Mouse (Mus musculus): ENCODE results near the gene Slc29a2.

Gene Slc29a2

GRCm38 (mm10) chr19:5058801-5059771 lies 35.4 kb downstream of the Slc29a2 start:
- H3K36me3 ChIP-seq (ENCODE audit: insufficient read depth, low read length) = peaks cover 17% of the 10 kb centered on the region
- TF ChIP-seq CTCF (conservative IDR thresholded peaks at IDR 0.05; ENCODE audit: low read length) (no peak), NANOG (IDR thresholded peaks at IDR 0.05; ENCODE audit: borderline replicate concordance, low read length) (no peak), POU5F1 (IDR thresholded peaks at IDR 0.05; ENCODE audit: borderline replicate concordance, low read length) (no peak)
- H3K4me3 ChIP-seq (replicated peaks; ENCODE audit: low read length) = peak overlapping the region; percentile 61
- peaks cover 79% of the 10 kb centered on the region for H3K4me1 ChIP-seq (replicated peaks; ENCODE audit: low read depth, low read length)
- H3K9me3 ChIP-seq (ENCODE audit: low read length) = no peaks in the 10 kb centered on the region
- peaks cover 6% of the 10 kb centered on the region; the same call in 1 of the 2 replicates for H3K27me3 ChIP-seq (ENCODE audit: insufficient read depth, low read length)

GRCm38 (mm10) chr19:5060365-5061330 lies 37.0 kb downstream of the Slc29a2 start:
- no peak for TF ChIP-seq NANOG (IDR thresholded peaks at IDR 0.05; ENCODE audit: borderline replicate concordance, low read length)
- TF ChIP-seq CTCF (conservative IDR thresholded peaks at IDR 0.05; ENCODE audit: low read length) = no peak
- TF ChIP-seq POU5F1 (IDR thresholded peaks at IDR 0.05; ENCODE audit: borderline replicate concordance, low read length) = no peak
- Histone ChIP-seq H3K36me3 (ENCODE audit: insufficient read depth, low read length) (peaks cover 1% of the 10 kb centered on the region; the same call in 1 of the 2 replicates), H3K9me3 (ENCODE audit: low read length) (no peaks in the 10 kb centered on the region), H3K27me3 (ENCODE audit: insufficient read depth, low read length) (0 out of 2 replicates have a peak, but pooled peaks cover 6% of the 10 kb centered on the region), H3K4me3 (replicated peaks; ENCODE audit: low read length) (peak overlapping the region; percentile 17; the same call in 1 of the 2 replicates), H3K4me1 (replicated peaks; ENCODE audit: low read depth, low read length) (peaks cover 91% of the 10 kb centered on the region)

- TF ChIP-seq NANOG (IDR thresholded peaks at IDR 0.05; ENCODE audit: borderline replicate concordance, low read length) = no peak
- TF ChIP-seq POU5F1 (IDR thresholded peaks at IDR 0.05; ENCODE audit: borderline replicate concordance, low read length) = no peak
- no peak for TF ChIP-seq CTCF (conservative IDR thresholded peaks at IDR 0.05; ENCODE audit: low read length)
- Histone ChIP-seq H3K4me3 (replicated peaks; ENCODE audit: low read length) (peak overlapping the region; percentile 41; the same call in 1 of the 2 replicates), H3K4me1 (replicated peaks; ENCODE audit: low read depth, low read length) (peaks cover 81% of the 10 kb centered on the region), H3K27me3 (ENCODE audit: insufficient read depth, low read length) (peaks cover 12% of the 10 kb centered on the region), H3K36me3 (ENCODE audit: insufficient read depth, low read length) (no peaks in the 10 kb centered on the region), H3K9me3 (ENCODE audit: low read length) (no peaks in the 10 kb centered on the region)
Observed at GRCm38 (mm10) chr19:5062041-5062440, 38.4 kb downstream of the Slc29a2 start.

GRCm38 (mm10) chr19:5062446-5062845 lies 38.8 kb downstream of the Slc29a2 start:
- Histone ChIP-seq H3K9me3 (ENCODE audit: low read length) (no peaks in the 10 kb centered on the region), H3K4me3 (replicated peaks; ENCODE audit: low read length) (peak overlapping the region; percentile 41; the same call in 1 of the 2 replicates), H3K27me3 (ENCODE audit: insufficient read depth, low read length) (peaks cover 16% of the 10 kb centered on the region), H3K4me1 (replicated peaks; ENCODE audit: low read depth, low read length) (peaks cover 81% of the 10 kb centered on the region), H3K36me3 (ENCODE audit: insufficient read depth, low read length) (no peaks in the 10 kb centered on the region)
- no peak for TF ChIP-seq NANOG (IDR thresholded peaks at IDR 0.05; ENCODE audit: borderline replicate concordance, low read length)
- TF ChIP-seq CTCF (conservative IDR thresholded peaks at IDR 0.05; ENCODE audit: low read length) = no peak
- TF ChIP-seq POU5F1 (IDR thresholded peaks at IDR 0.05; ENCODE audit: borderline replicate concordance, low read length) = no peak

- Histone ChIP-seq H3K4me1 (replicated peaks; ENCODE audit: low read depth, low read length) (peaks cover 76% of the 10 kb centered on the region), H3K9me3 (ENCODE audit: low read length) (no peaks in the 10 kb centered on the region), H3K27me3 (ENCODE audit: insufficient read depth, low read length) (peaks cover 40% of the 10 kb centered on the region), H3K36me3 (ENCODE audit: insufficient read depth, low read length) (no peaks in the 10 kb centered on the region), H3K4me3 (replicated peaks; ENCODE audit: low read length) (no peak overlapping the region)
- TF ChIP-seq NANOG (IDR thresholded peaks at IDR 0.05; ENCODE audit: borderline replicate concordance, low read length) (no peak), CTCF (conservative IDR thresholded peaks at IDR 0.05; ENCODE audit: low read length) (no peak), POU5F1 (IDR thresholded peaks at IDR 0.05; ENCODE audit: borderline replicate concordance, low read length) (no peak)
Observed at GRCm38 (mm10) chr19:5065104-5065503, 41.4 kb downstream of the Slc29a2 start.

GRCm38 (mm10) chr19:5067040-5067799 lies 43.6 kb downstream of the Slc29a2 start:
- Histone ChIP-seq H3K27me3 (ENCODE audit: insufficient read depth, low read length) (peaks cover 51% of the 10 kb centered on the region), H3K4me1 (replicated peaks; ENCODE audit: low read depth, low read length) (peaks cover 73% of the 10 kb centered on the region), H3K4me3 (replicated peaks; ENCODE audit: low read length) (peak overlapping the region; percentile 79), H3K9me3 (ENCODE audit: low read length) (no peaks in the 10 kb centered on the region), H3K36me3 (ENCODE audit: insufficient read depth, low read length) (no peaks in the 10 kb centered on the region)
- TF ChIP-seq POU5F1 (IDR thresholded peaks at IDR 0.05; ENCODE audit: borderline replicate concordance, low read length) (no peak), NANOG (IDR thresholded peaks at IDR 0.05; ENCODE audit: borderline replicate concordance, low read length) (no peak), CTCF (conservative IDR thresholded peaks at IDR 0.05; ENCODE audit: low read length) (no peak)

GRCm38 (mm10) chr19:5067867-5068569 lies 44.4 kb downstream of the Slc29a2 start, which contains the start of gene Cd248:
TSS of gene Cd248 (plus strand) at chr19:5068078.
- Histone ChIP-seq H3K36me3 (ENCODE audit: insufficient read depth, low read length) (no peaks in the 10 kb centered on the region), H3K9me3 (ENCODE audit: low read length) (no peaks in the 10 kb centered on the region), H3K27me3 (ENCODE audit: insufficient read depth, low read length) (peaks cover 51% of the 10 kb centered on the region), H3K4me1 (replicated peaks; ENCODE audit: low read depth, low read length) (peaks cover 73% of the 10 kb centered on the region), H3K4me3 (replicated peaks; ENCODE audit: low read length) (peak within 1 kb of the TSS; percentile 79)
- TF ChIP-seq NANOG (IDR thresholded peaks at IDR 0.05; ENCODE audit: borderline replicate concordance, low read length) (no peak), POU5F1 (IDR thresholded peaks at IDR 0.05; ENCODE audit: borderline replicate concordance, low read length) (no peak), CTCF (conservative IDR thresholded peaks at IDR 0.05; ENCODE audit: low read length) (no peak)
